Mouse (Mus musculus): ENCODE measurements at regions not wholly inside any gene's neighbourhood (a gene's known extent, or its start where the extent isn't known, plus 50 kb on each side); places are given as distances from the start of the nearest gene placed in this dataset.

DNA sequence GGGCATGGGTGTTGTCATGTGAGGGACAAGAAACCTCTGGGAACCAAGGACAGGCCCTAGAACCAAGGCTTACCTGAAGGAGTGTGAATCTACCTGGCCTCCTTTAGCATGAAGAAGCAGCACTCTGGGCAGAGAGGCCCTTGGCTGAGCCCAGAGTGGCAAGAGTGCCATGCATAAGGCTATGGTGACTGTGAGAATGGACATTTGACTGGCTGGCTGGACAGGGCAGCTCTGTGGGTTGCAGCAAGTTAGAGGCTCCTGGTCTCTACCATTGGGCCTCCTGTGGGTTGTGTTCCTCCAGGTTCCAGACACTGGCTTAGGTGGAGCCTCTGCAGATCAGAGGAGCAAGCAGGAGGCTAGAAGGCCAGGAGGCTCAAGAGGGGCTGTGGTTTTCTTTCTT, 78.9 kb downstream of the 1700001O22Rik start:
- TF ChIP-seq CTCF (IDR thresholded peaks at IDR 0.05; ENCODE audit: low read depth, low read length) (no peak), GATA1 (IDR thresholded peaks at IDR 0.05; ENCODE audit: borderline replicate concordance, low read length) (no peak), TAL1 (conservative IDR thresholded peaks at IDR 0.05; ENCODE audit: low read depth, low read length) (no peak), GATA2 (IDR thresholded peaks at IDR 0.05; ENCODE audit: borderline replicate concordance, low read depth, low read length) (no peak)
